Mouse (Mus musculus) B cell, adult 2 months (primary cell): ENCODE measurements around the gene Alg1.
A peak's percentile ranks its signal among the peaks of the same experiment; 100 is the strongest.
"Not testable (repeated sequence)": the region's sequence is repeated elsewhere in the genome, so short reads cannot be mapped to it uniquely, and the experiment has no call there.

ENCODE experiments used
- DNase-seq, 2 experiments: peaks; one replicate each; pipeline ENCODE4 v3.0.0; 2022

The Alg1 gene

GRCm38 (mm10) chr16:5233418-5234313 lies at the start of gene Alg1:
TSS of gene Alg1 (plus strand) at chr16:5233621.
- DNase-seq, result peak; percentile 91 to 92

GRCm38 (mm10) chr16:5184101-5184500 lies 49.3 kb upstream of the Alg1 start:
- no peak for DNase-seq

GRCm38 (mm10) chr16:5184956-5185355 lies 48.5 kb upstream of the Alg1 start:
- no peak for DNase-seq

- no peak for DNase-seq
These were observed 47.7 kb upstream of the Alg1 start for GRCm38 (mm10) chr16:5185691-5186090.

DNA sequence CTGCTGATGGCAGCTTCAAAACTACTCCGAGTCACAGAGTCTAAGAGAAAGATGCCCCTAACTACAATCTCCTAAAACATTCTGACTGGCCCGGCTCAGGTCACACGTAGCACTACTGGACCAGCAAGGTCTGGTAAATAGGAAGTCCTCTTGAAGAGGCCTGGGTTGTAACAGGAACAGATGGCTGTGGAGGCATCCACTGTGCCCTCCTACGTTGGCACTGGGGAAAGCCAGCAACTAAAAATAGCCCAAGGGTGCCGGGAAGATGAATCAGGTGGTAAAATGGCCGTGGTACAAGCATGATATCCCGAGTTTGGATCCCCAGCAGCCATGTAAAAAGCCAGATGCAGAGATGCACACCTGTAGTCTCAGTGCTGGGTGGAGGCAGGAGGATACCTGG lies 47.2 kb upstream of the Alg1 start:
- DNase-seq, result no peak

DNA sequence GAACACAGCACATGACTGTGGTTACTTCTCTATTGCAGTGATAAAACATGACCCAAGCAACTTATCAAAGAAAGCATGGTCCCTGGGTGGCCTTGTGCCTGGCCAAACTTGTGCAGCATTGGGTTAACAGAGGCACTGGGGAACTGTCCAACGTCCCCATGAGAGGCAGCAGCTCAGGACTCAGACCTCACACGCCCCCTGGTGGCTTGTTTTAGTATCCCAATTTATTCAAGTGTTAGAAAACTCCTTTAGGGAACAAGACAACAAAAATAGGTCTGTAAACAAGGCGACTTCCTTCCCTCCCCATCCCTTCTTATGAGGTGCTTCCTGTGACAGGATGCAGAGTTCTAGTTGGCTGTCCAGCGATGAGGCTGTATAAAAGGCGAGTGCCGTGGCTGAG lies 38.3 kb upstream of the Alg1 start:
- peak; percentile 76 to 80 for DNase-seq

DNA sequence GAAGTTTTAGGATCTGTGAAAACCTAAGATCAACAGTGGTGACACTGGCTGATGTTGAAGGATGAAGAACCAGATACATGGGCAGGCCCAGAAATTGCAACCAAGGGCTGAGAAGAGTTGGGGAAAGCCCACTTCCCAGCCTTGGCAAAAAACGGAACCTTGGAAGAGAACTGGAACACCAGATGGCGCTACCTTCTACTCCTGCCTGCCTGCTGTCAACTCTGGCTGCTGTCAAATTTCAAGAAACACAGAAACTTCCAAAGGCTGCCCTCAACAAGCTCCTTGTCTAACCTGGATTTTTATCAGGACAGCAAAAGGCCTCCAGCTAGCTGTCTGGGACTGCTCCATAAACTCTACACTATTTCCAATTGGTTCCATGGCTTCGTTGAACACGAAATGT lies 30.7 kb upstream of the Alg1 start:
- peak; percentile 44 to 49 for DNase-seq

- peak; percentile 38 to 50 for DNase-seq
These were observed 30.2 kb upstream of the Alg1 start for GRCm38 (mm10) chr16:5203200-5203599.

- peak; percentile 83 to 84 for DNase-seq
These were observed 29.6 kb upstream of the Alg1 start, which contains the start of gene Nagpa for GRCm38 (mm10) chr16:5203668-5204433. TSS of gene Nagpa (minus strand) at chr16:5204012.

DNA sequence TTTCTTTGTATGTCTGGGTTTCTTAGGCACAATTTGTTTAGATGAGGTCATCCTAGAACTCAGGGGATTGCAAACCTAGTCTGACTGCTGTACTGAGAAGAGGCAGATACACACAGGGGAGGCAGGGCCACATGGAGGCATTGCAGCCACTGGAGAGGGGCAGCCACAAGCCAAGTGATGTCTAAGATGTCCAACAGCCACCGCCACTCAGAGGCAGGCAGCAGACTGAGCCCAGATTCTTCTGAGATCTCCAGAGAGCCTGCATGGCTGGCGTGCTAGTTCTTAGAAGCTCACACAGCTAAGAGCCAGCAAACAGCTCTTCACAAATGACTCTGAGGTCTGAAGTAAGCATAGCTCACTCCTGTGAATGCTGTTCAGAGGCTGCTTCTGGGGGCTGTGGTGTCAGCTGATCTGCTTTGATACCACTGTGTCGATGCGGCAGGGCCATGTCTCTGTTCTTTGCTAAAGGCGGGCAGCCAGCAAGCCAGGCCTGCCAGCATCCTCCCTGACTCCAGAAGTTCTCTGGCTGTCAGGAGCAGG lies 27.9 kb upstream of the Alg1 start:
- DNase-seq, result no peak

DNA sequence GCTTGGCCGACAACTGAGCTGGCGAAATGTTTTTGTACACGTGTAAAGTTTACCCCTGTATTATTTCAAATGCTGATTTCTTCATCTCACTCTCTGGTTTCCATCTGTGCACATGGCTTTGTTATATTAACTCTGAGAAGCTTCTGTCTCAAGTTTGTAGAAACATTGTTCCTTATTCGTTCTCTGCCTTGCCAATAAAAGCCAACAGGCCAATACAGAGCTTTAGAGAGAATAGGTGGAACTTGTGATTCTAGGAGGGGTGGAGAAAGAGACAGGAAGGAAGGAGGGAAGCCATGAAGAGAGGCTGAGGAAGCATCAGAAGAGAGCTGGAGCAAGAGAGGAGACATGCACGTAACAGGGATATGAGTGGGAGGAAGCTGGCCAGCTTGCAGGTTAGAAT lies 27.4 kb upstream of the Alg1 start:
- DNase-seq, result no peak

DNA sequence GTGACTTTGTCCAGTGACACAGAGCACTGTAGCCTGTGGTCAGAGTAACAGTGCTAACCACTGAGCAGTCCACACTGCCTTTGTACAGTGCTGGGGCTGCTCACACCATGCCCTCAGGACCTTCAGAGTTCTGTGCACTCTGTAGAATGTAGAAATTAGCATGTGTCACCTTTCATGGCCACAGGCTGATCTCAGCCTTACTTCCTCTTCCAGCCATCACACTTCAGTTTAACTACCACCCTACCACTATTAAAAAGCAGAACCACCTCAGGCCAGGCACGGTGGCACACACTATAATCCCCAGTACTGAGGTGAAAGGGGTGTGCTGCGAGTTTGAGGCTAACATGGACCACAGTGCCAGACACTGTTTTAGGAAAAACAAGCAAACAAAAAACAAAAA lies 23.1 kb upstream of the Alg1 start:
- peak; percentile 40 to 48 for DNase-seq

DNA sequence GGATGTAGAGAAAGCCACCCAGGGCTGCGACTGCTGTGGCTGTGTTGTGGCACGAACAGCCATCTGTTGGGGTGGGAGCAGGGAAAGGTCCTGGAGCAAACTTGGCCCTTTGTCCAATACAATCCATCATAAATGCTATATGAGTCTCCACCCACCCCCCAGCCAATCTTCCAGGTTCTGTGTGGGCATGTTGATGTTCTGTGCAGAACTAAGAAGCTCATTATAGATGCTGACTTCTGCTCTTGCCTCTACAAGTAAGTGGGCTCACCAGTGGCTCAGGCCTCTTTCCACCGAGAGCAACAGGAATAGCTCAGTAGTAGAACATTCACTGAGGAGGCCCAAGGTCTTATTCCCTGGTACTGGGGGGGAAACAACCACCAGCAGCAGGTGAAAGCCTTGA lies 21.3 kb upstream of the Alg1 start:
- DNase-seq, result no peak

DNA sequence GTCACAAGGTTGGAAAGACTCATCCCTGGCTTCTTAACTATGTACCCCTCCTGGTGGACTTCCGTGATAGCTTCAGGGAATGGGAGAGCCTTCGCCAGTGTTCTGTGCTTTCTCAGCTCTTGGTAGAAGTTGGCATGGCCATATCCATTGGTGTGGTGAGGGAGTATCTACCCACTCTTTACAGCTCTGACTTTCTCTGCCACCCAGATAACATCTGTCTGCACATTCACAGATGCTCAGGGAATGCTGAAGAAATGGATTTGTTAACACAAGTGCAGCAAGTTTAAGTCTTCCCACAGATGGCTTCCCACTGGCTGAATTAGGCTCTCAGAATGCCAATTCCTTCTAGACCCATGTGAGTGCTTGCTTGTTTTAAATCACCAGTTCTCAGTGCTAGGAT lies 19.3 kb upstream of the Alg1 start:
- DNase-seq, result no peak

DNA sequence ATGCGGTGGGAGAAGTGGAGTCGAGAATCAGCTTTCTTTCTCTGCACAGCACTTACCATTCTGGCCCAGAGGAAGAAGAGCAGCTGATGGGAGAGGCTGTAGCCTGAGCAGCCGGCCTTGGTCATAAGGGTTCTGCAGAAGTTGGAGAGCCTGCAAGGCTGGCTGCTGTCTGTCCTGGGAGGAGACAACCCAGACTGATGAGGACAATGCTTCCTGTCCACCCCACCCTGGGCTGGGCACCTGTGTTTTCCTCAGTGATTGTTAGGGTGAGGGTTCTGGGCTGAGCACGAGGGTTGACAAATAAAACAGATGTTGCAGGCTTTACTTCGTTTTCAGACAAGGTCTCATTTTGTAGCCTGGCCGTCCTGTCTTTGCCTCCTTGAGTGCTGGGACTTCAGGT lies 16.7 kb upstream of the Alg1 start:
- DNase-seq, result no peak

DNA sequence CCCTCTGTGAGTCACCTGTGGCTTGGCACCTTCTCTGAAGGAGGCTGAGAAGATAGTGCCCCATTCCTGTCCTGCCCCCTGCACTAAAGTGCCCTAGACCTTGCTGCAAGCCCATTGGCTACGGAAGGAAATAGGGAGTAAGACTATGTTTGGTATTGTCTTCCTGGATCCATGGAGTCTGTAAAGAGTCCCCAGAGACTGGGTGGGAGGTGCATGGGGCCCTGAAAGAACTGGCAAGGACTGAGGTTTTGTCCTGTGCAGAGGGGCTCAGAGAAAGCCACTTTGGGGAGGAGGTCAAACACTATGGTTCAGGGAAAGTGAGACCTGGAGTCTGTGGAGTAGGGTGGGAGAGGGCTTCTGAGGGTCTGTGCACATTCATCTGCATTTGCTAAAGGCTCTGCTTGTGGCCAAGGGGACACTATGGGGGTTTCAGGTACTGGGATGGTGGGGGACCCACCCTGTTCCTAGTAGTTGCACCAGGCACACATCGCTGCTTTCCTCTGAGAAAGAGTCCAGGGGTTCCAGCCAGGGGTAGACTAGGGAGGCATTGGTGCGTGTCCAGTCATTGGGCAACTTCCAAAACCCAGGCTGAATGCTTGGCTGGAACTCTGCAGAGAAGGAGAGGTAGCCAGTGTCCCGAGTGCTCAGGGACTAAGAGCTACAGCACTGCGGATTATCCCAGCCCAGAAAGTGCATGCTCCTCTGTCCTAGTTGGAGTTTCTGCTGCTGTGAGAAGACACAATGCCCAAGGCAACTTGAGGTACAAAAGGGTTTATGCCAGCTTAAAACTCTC lies 15.9 kb upstream of the Alg1 start:
- DNase-seq, result no peak

GRCm38 (mm10) chr16:5221403-5221802 lies 12.0 kb upstream of the Alg1 start:
- DNase-seq, result no peak

DNA sequence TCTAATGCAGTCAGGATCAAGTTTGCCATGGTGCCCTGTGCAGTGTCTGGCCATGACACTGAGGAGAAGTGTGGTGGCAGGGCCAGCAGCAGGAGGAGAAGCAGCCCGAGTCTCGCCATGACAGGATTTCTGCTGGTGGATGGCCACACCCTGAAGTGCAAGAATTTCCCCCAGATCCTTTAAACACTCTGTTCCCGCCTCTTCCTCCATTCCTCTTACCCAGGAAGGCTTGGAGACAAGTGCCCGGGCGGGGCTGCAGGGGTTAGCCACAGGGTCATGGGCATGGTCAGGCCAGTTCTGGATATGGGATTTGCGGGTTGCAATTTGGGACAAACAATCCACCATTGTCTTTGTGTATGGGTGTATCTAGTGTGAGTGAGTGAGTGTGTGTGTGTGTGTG lies 11.3 kb upstream of the Alg1 start, which contains the start of gene AU021092:
Gene AU021092, minus strand, starts transcription at position 160 of the 400 bp plus-strand sequence.
- DNase-seq, result no peak

DNA sequence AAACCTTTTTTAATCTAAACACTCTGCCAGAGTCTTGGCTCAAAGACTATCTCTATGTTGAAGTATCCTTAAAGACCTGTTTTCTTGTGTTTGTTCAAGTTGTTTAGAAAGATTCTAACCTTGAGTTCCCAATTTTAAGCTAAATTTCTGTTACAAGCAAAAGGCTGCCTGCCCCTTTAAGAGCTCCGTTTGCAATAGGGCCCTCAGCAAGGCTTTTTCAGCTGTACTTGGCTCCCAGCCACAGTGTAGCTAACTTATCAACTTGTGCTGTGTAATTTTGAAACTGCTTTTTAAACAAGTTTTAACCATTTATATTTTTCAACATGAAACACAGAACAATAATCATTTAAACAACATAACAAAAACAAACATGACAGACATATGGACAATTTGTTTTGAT lies 6.9 kb upstream of the Alg1 start:
- DNase-seq, result not testable (repeated sequence)

DNA sequence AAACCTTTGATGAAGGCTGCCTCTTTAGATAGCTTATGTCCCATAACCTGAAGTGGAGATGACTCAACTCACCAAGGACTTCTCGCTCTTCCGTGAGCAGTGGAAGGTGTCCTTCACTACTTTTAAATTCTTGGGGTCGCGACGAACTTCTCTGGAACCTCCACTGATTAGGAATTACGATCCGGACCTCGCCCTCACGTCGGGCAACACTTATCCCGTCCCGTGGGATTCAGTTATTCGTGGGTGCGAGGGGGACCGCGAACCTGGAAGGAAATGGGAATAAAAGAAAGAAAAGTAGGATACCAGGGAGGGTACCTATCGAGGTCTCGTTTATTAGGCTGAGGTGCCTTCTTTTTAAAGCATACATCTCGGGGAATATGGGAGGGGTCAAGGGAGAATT lies 5.9 kb upstream of the Alg1 start:
- DNase-seq, result not testable (repeated sequence)

GRCm38 (mm10) chr16:5228103-5228502 lies 5.3 kb upstream of the Alg1 start:
- not testable (repeated sequence) for DNase-seq

- no peak for DNase-seq
These were observed 439 bp upstream of the Alg1 start for GRCm38 (mm10) chr16:5232982-5233381.

DNA sequence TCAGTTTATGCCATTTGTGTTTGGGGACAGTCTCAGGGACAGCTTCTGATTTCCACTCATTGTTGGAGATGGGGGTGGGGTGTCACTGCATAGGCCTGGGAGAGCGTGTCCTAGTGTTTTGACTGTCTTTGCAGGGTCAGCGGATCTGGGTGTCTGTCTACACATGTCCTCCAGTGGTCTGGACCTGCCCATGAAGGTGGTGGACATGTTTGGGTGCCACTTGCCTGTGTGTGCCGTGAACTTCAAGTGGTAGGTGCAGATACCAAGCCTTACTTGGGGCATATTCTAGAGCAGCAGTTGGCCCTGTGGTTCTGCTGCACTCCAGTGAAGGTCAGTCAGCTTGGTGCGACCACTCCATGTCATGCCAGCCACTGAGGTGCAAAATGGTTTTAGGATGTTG lies 8.9 kb downstream of the Alg1 start:
- DNase-seq, result no peak
